Mouse (Mus musculus): ENCODE measurements at regions not wholly inside any gene's neighbourhood (a gene's known extent, or its start where the extent isn't known, plus 50 kb on each side); places are given as distances from the start of the nearest gene placed in this dataset.
A peak's percentile ranks its signal among the peaks of the same experiment; 100 is the strongest.
"Not testable (repeated sequence)": the region's sequence is repeated elsewhere in the genome, so short reads cannot be mapped to it uniquely, and the experiment has no call there.

- DNase-seq (ENCODE audit: low spot score in 2 of 2) = no peak
Measured at GRCm38 (mm10) chr9:23651300-23651699, 428.4 kb downstream of the Bmper start.

- DNase-seq (ENCODE audit: low spot score in 2 of 2) = no peak
Measured at GRCm38 (mm10) chr9:23653086-23653485, 430.2 kb downstream of the Bmper start.

GRCm38 (mm10) chr9:23654777-23655176 lies 431.9 kb downstream of the Bmper start:
- no peak for DNase-seq (ENCODE audit: low spot score in 2 of 2)

- no peak for DNase-seq (ENCODE audit: low spot score in 2 of 2)
Measured at GRCm38 (mm10) chr9:23665960-23666359, 431.8 kb upstream of the Npsr1 start.

GRCm38 (mm10) chr9:23669230-23669629 lies 428.6 kb upstream of the Npsr1 start:
- no peak for DNase-seq (ENCODE audit: low spot score in 2 of 2)

- DNase-seq (ENCODE audit: low spot score in 2 of 2) = no peak
Measured at GRCm38 (mm10) chr9:23670642-23671041, 427.2 kb upstream of the Npsr1 start.

- DNase-seq (ENCODE audit: low spot score in 2 of 2) = no peak
Measured at GRCm38 (mm10) chr9:23673347-23673860, 424.4 kb upstream of the Npsr1 start.

- DNase-seq (ENCODE audit: low spot score in 2 of 2) = peak in 1 of 2 experiments; percentile 8
Measured at GRCm38 (mm10) chr9:23674833-23675232, 423.0 kb upstream of the Npsr1 start.

- no peak for DNase-seq (ENCODE audit: low spot score in 2 of 2)
Measured at GRCm38 (mm10) chr9:23689456-23689855, 408.3 kb upstream of the Npsr1 start.

- DNase-seq (ENCODE audit: low spot score in 2 of 2) = no peak
Measured at GRCm38 (mm10) chr9:23692768-23693441, 404.9 kb upstream of the Npsr1 start.

GRCm38 (mm10) chr9:23693442-23693829 lies 404.4 kb upstream of the Npsr1 start:
- DNase-seq (ENCODE audit: low spot score in 2 of 2) = no peak

GRCm38 (mm10) chr9:23694481-23694880 lies 403.3 kb upstream of the Npsr1 start:
- no peak for DNase-seq (ENCODE audit: low spot score in 2 of 2)

- no peak for DNase-seq (ENCODE audit: low spot score in 2 of 2)
Measured at GRCm38 (mm10) chr9:23700567-23700966, 397.2 kb upstream of the Npsr1 start.

- DNase-seq (ENCODE audit: low spot score in 2 of 2) = not testable (repeated sequence)
Measured at GRCm38 (mm10) chr9:23717584-23717983, 380.2 kb upstream of the Npsr1 start.

- DNase-seq (ENCODE audit: low spot score in 2 of 2) = peak; percentile 19 to 54
Measured at GRCm38 (mm10) chr9:23728816-23729215, 369.0 kb upstream of the Npsr1 start.

GRCm38 (mm10) chr9:23752478-23752877 lies 345.3 kb upstream of the Npsr1 start:
- peak; percentile 3 for DNase-seq (ENCODE audit: low spot score in 2 of 2)

- DNase-seq (ENCODE audit: low spot score in 2 of 2) = no peak
Measured at GRCm38 (mm10) chr9:23786660-23787059, 311.1 kb upstream of the Npsr1 start.

Measured in right cerebral cortex, postnatal 36 days (tissue).